Mouse (Mus musculus): ENCODE measurements around the gene Kit.

DNA sequence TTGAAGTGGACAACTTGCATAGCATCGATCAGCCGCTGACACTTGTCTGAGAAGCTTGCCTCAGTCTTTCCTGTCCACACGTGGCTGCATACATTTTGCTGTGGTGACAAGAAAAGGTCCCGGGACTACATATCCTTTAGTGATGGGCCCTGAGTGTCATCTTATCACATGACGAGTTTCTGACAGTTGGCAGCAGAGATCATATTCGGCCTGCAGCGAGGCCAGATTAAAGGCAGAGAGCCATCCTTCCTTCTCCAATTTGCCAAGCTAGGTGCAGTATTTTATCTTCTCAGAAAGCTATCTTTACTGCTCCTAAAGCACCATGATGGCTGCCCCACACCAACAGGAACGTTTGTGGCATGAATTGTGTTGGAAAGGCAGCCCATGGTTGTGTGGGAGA is 127.4 kb downstream of the Kit start:
- TF ChIP-seq CTCF (IDR thresholded peaks at IDR 0.05; ENCODE audit: low read depth, low read length) (no peak), POLR2A (IDR thresholded peaks at IDR 0.05; ENCODE audit: borderline replicate concordance, low read depth, low read length) (no peak)

Measured in bone marrow macrophage, adult 2 months (primary cell).